Mouse (Mus musculus): ENCODE measurements at regions not wholly inside any gene's neighbourhood (a gene's known extent, or its start where the extent isn't known, plus 50 kb on each side); places are given as distances from the start of the nearest gene placed in this dataset.

- H3K9me3 ChIP-seq (replicated peaks; ENCODE audit: control insufficient read depth, insufficient read depth, low read length, poor library complexity, severe bottlenecking) = no peaks in the 10 kb centered on the region
- H3K4me1 ChIP-seq (ENCODE audit: control insufficient read depth, insufficient read depth, low read length) = no peaks in the 10 kb centered on the region
- TF ChIP-seq CTCF (IDR thresholded peaks at IDR 0.05; ENCODE audit: low read depth, low read length) (no peak), POLR2A (IDR thresholded peaks at IDR 0.05; ENCODE audit: insufficient read depth, low read length) (no peak), EP300 (IDR thresholded peaks at IDR 0.05; ENCODE audit: insufficient read depth, low read depth, low read length) (no peak)
- H3K27me3 ChIP-seq (ENCODE audit: control insufficient read depth, insufficient read depth, low read length, poor library complexity, severe bottlenecking) = no peaks in the 10 kb centered on the region
- H3K9ac ChIP-seq (ENCODE audit: low read depth, poor library complexity, severe bottlenecking) = no peak overlapping the region
- no peaks in the 10 kb centered on the region for H3K36me3 ChIP-seq (ENCODE audit: control insufficient read depth, insufficient read depth, low read length, poor library complexity, severe bottlenecking)
- no peak overlapping the region for H3K27ac ChIP-seq (ENCODE audit: insufficient read depth, low read length)
- no peak overlapping the region for H3K4me3 ChIP-seq (ENCODE audit: low read depth, low read length)
Measured at GRCm38 (mm10) chr15:10843060-10843695, 109.0 kb upstream of the C1qtnf3 start.

DNA sequence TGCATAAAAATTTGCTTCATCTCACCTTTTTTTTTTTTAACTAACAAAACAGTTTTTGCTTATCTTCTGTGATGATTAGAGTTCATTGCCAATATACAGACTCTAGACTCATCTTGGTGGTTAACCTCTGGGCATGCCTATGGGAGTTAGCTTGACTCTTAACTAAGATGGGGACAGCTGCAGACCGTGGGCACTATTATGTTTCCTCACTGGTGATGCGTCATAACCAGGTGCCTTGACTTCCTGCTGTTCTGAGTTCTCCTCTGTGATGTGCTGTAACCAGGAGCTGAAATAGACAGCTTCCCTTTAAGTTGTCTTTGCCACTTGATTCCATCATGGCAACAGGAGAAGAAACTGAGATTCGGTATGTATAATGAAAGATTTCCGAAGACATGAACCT is 105.4 kb upstream of the C1qtnf3 start:
- no peaks in the 10 kb centered on the region for H3K36me3 ChIP-seq (ENCODE audit: control insufficient read depth, insufficient read depth, low read length, poor library complexity, severe bottlenecking)
- H3K27me3 ChIP-seq (ENCODE audit: control insufficient read depth, insufficient read depth, low read length, poor library complexity, severe bottlenecking) = no peaks in the 10 kb centered on the region
- no peak overlapping the region for H3K9ac ChIP-seq (ENCODE audit: low read depth, poor library complexity, severe bottlenecking)
- H3K9me3 ChIP-seq (replicated peaks; ENCODE audit: control insufficient read depth, insufficient read depth, low read length, poor library complexity, severe bottlenecking) = no peaks in the 10 kb centered on the region
- no peak overlapping the region for H3K4me3 ChIP-seq (ENCODE audit: low read depth, low read length)
- no peaks in the 10 kb centered on the region for H3K4me1 ChIP-seq (ENCODE audit: control insufficient read depth, insufficient read depth, low read length)
- no peak overlapping the region for H3K27ac ChIP-seq (ENCODE audit: insufficient read depth, low read length)
- no peak for TF ChIP-seq EP300 (IDR thresholded peaks at IDR 0.05; ENCODE audit: insufficient read depth, low read depth, low read length)
- no peak for TF ChIP-seq POLR2A (IDR thresholded peaks at IDR 0.05; ENCODE audit: insufficient read depth, low read length)
- TF ChIP-seq CTCF (IDR thresholded peaks at IDR 0.05; ENCODE audit: low read depth, low read length) = no peak

GRCm38 (mm10) chr15:10864004-10864775 is 87.9 kb upstream of the C1qtnf3 start:
- no peak overlapping the region for H3K4me3 ChIP-seq (ENCODE audit: low read depth, low read length)
- no peaks in the 10 kb centered on the region for H3K36me3 ChIP-seq (ENCODE audit: control insufficient read depth, insufficient read depth, low read length, poor library complexity, severe bottlenecking)
- H3K27ac ChIP-seq (ENCODE audit: insufficient read depth, low read length) = no peak overlapping the region
- H3K9me3 ChIP-seq (replicated peaks; ENCODE audit: control insufficient read depth, insufficient read depth, low read length, poor library complexity, severe bottlenecking) = no peaks in the 10 kb centered on the region
- no peaks in the 10 kb centered on the region for H3K27me3 ChIP-seq (ENCODE audit: control insufficient read depth, insufficient read depth, low read length, poor library complexity, severe bottlenecking)
- TF ChIP-seq POLR2A (IDR thresholded peaks at IDR 0.05; ENCODE audit: insufficient read depth, low read length) (no peak), EP300 (IDR thresholded peaks at IDR 0.05; ENCODE audit: insufficient read depth, low read depth, low read length) (no peak), CTCF (IDR thresholded peaks at IDR 0.05; ENCODE audit: low read depth, low read length) (no peak)
- peaks cover 5% of the 10 kb centered on the region for H3K4me1 ChIP-seq (ENCODE audit: control insufficient read depth, insufficient read depth, low read length)
- no peak overlapping the region for H3K9ac ChIP-seq (ENCODE audit: low read depth, poor library complexity, severe bottlenecking)

DNA sequence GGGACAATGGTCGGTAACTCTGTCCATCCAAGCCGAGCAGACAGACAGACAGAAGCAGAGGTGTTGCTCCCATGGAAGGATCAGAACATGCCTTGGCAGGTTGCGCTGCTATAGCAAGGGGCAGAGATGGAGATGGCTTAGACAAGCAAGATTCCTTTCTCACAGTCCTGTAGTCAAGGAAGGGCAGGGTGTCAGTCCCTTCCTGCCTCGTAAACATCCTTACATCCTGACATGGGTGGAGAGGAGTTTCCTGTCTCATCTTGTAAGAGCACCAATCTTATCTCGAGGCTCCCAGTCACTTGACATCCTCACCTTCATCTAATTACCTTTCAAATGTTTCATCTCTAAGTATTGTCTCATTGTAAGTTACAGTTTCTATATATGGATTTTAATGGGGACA is 87.0 kb upstream of the C1qtnf3 start:
- TF ChIP-seq POLR2A (IDR thresholded peaks at IDR 0.05; ENCODE audit: insufficient read depth, low read length) (no peak), EP300 (IDR thresholded peaks at IDR 0.05; ENCODE audit: insufficient read depth, low read depth, low read length) (no peak), CTCF (IDR thresholded peaks at IDR 0.05; ENCODE audit: low read depth, low read length) (no peak)
- H3K9ac ChIP-seq (ENCODE audit: low read depth, poor library complexity, severe bottlenecking) = no peak overlapping the region

DNA sequence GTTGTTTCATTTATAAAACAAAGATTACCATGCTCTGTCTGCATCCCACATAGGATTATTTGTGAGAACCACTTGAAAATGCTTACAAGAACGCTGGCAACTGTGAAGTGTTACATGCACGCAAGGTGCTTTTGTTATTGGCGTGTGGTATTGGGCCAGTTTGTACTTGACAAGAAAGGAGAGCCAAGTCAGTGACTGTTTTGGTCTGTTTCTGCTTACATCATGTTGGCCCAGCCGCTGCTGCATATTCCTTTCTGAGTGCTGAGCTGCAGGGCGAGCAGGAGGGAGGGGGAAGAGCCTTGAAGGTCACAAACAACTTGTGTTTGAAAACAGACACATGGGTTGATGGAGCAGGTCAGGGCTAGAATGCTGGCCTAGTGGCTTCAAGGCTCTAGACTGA is 85.3 kb upstream of the C1qtnf3 start:
- no peak overlapping the region for H3K9ac ChIP-seq (ENCODE audit: low read depth, poor library complexity, severe bottlenecking)
- no peaks in the 10 kb centered on the region for H3K9me3 ChIP-seq (replicated peaks; ENCODE audit: control insufficient read depth, insufficient read depth, low read length, poor library complexity, severe bottlenecking)
- no peak overlapping the region for H3K4me3 ChIP-seq (ENCODE audit: low read depth, low read length)
- H3K4me1 ChIP-seq (ENCODE audit: control insufficient read depth, insufficient read depth, low read length) = peaks cover 5% of the 10 kb centered on the region
- TF ChIP-seq CTCF (IDR thresholded peaks at IDR 0.05; ENCODE audit: low read depth, low read length) (no peak), EP300 (IDR thresholded peaks at IDR 0.05; ENCODE audit: insufficient read depth, low read depth, low read length) (0 out of 2 replicates have a peak, but pooled peaks have one; percentile 14)
- H3K27ac ChIP-seq (ENCODE audit: insufficient read depth, low read length) = no peak overlapping the region
- H3K27me3 ChIP-seq (ENCODE audit: control insufficient read depth, insufficient read depth, low read length, poor library complexity, severe bottlenecking) = no peaks in the 10 kb centered on the region
- H3K36me3 ChIP-seq (ENCODE audit: control insufficient read depth, insufficient read depth, low read length, poor library complexity, severe bottlenecking) = no peaks in the 10 kb centered on the region

More for the DNA sequence above, 87.0 kb upstream of the C1qtnf3 start:
- H3K36me3 ChIP-seq (ENCODE audit: control insufficient read depth, insufficient read depth, low read length, poor library complexity, severe bottlenecking) = no peaks in the 10 kb centered on the region
- H3K9me3 ChIP-seq (replicated peaks; ENCODE audit: control insufficient read depth, insufficient read depth, low read length, poor library complexity, severe bottlenecking) = no peaks in the 10 kb centered on the region
- no peak overlapping the region for H3K27ac ChIP-seq (ENCODE audit: insufficient read depth, low read length)
- no peaks in the 10 kb centered on the region for H3K27me3 ChIP-seq (ENCODE audit: control insufficient read depth, insufficient read depth, low read length, poor library complexity, severe bottlenecking)
- H3K4me1 ChIP-seq (ENCODE audit: control insufficient read depth, insufficient read depth, low read length) = peaks cover 5% of the 10 kb centered on the region
- no peak overlapping the region for H3K4me3 ChIP-seq (ENCODE audit: low read depth, low read length)

GRCm38 (mm10) chr15:10868115-10868514 is 84.0 kb upstream of the C1qtnf3 start:
- H3K27ac ChIP-seq (ENCODE audit: insufficient read depth, low read length) = no peak overlapping the region
- no peaks in the 10 kb centered on the region for H3K27me3 ChIP-seq (ENCODE audit: control insufficient read depth, insufficient read depth, low read length, poor library complexity, severe bottlenecking)
- TF ChIP-seq CTCF (IDR thresholded peaks at IDR 0.05; ENCODE audit: low read depth, low read length) = no peak
- TF ChIP-seq EP300 (IDR thresholded peaks at IDR 0.05; ENCODE audit: insufficient read depth, low read depth, low read length) = no peak
- no peak for TF ChIP-seq POLR2A (IDR thresholded peaks at IDR 0.05; ENCODE audit: insufficient read depth, low read length)
- peaks cover 5% of the 10 kb centered on the region for H3K4me1 ChIP-seq (ENCODE audit: control insufficient read depth, insufficient read depth, low read length)
- H3K9me3 ChIP-seq (replicated peaks; ENCODE audit: control insufficient read depth, insufficient read depth, low read length, poor library complexity, severe bottlenecking) = no peaks in the 10 kb centered on the region
- no peaks in the 10 kb centered on the region for H3K36me3 ChIP-seq (ENCODE audit: control insufficient read depth, insufficient read depth, low read length, poor library complexity, severe bottlenecking)
- H3K9ac ChIP-seq (ENCODE audit: low read depth, poor library complexity, severe bottlenecking) = no peak overlapping the region
- H3K4me3 ChIP-seq (ENCODE audit: low read depth, low read length) = no peak overlapping the region
